Mouse (Mus musculus): ENCODE data around the gene Man1a.

Man1a gene

DNA sequence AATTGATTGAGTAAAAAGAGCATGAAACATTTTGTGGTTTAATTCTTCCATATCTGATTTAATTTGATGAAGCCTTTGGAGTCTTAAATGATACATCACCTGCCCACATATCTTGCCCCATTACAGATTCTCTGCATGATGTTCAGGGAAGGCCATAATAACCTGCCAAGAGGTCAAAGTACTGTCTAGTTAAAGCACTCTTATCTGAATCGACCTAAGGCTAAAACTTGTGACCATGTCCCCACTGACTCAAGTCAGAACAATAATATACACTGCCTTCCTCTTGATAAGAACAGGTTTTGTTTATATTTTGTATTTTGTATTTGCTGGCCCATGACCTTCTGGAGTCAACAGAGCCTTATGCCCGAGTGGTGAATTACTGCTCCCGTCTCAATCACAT is 154.2 kb downstream of the Man1a start:
- no peak for DNase-seq (ENCODE audit: low read depth in 1 of 2, low spot score in 2 of 2)

DNA sequence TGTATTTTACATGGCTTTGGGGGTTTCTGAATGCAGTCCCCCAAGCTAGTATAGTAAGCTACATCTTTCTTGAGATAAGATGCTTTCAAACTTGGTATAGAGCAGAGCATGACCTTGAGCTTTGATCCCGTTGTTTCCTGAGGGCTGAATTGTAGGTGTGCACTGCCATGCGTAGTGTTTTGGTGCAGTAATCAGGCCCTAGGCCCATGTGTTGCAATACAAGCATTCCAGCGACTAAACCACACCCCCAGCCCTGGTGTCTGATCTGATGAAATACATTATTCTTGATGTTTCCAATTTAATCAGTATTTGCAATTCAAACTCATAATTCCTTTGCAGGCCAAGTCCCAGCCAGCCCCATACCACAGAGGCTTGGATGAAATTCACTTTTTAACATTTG is 158.9 kb downstream of the Man1a start:
- DNase-seq (ENCODE audit: low read depth in 1 of 2, low spot score in 2 of 2) = no peak

DNA sequence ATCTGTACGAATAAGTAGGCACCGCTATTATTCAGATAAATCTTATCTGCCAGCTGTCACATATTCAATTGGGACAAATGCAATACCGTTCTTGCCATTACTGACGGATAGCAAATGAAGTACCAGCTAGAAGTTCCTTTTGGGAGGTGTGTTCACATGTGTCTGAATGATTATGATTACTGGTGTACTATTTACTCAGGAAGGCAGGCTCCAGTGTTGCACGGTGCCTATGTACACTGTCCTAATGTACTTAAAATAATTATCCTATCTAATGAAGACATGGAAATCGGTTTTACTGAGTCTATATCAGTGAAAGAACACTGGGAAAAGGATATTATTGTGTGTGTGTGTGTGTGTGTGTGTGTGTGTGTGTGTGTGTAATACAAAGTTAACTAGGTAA is 160.7 kb downstream of the Man1a start:
- no peak for DNase-seq (ENCODE audit: low read depth in 1 of 2, low spot score in 2 of 2)

DNA sequence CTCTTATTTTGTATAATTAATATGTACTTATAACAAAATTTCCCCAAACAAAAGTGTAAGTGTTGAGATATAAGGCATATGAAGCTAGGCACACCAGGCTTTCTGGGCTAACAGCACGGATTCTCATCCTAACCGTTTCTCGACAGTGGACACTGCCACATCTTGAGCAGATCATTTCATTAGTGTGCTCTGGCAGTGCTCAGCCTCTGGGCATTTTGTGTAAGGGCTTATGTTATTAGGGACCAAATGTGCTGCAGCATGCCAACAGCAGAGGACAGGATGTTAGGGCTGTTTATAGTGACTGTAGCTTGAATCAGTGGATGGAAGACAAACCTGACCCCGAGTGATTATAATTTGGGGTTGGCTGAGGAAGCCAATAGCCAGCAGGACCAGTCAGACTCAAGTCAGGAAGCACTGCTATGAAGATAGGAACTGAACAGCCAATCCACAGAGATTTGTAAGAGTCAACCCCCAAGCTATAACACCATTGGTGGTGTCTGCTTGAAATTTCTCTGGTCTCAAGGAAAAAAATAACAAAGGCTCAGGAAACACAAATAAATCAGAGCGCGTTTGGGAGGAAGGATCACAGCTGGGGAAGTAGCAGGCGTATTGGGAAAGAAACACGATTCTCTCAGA is 161.3 kb downstream of the Man1a start:
- no peak for DNase-seq (ENCODE audit: low read depth in 1 of 2, low spot score in 2 of 2)

DNA sequence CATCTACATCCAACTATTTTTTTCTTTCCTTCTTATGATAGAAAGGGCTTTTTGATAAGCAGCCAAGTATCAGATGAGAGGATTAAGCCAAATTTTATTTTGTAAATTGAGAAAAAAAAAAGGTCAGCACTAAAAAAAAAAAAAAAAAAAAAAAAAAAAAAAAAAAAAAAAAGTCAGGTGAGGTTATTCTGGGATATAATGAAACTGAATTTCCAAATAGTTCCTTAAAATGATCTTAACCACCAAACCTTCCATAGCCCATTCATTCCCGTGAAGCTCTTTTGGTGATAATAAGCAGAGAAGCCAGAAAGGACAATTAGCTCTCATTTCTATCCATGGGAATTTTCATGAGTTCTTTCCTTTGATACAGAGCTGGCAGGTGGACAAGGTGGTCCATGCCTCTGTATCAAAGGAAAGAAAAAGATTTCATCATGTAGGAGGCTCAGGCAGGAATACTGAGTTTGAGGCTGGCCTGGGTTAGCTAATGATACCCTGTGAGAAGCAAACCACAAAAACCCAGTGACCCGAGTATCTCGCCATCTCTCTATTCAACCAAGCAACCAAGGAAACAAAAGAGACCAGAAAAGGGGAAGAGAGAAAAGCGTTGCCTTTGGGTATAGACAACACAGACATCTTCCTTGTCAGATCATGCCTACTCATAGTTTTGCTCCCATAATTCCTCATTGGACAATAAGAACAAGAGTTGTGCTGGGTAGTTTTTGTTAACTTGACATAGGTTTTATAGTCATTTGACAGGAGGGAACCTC is 162.7 kb downstream of the Man1a start:
- DNase-seq (ENCODE audit: low read depth in 1 of 2, low spot score in 2 of 2) = no peak

DNA sequence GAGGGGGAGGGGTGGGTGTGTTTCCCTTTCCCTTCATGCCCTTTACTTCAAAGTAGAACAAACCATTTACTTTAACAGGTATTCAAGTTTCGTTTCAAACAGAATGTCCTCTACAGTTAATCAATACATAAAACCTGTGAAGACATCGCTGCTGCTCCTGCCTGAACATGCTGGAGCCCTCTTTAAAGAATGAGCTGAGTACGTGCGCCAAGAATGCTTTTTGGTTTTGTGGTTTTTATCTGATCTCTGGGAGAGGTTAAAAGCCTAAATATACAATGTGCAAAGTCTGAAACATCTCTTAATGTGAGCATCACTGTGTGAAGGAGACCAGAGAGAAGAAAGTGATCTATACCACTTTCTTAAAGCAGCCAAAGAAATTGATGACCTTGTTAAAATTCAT is 186.9 kb downstream of the Man1a start:
- DNase-seq (ENCODE audit: low read depth in 1 of 2, low spot score in 2 of 2) = no peak

DNA sequence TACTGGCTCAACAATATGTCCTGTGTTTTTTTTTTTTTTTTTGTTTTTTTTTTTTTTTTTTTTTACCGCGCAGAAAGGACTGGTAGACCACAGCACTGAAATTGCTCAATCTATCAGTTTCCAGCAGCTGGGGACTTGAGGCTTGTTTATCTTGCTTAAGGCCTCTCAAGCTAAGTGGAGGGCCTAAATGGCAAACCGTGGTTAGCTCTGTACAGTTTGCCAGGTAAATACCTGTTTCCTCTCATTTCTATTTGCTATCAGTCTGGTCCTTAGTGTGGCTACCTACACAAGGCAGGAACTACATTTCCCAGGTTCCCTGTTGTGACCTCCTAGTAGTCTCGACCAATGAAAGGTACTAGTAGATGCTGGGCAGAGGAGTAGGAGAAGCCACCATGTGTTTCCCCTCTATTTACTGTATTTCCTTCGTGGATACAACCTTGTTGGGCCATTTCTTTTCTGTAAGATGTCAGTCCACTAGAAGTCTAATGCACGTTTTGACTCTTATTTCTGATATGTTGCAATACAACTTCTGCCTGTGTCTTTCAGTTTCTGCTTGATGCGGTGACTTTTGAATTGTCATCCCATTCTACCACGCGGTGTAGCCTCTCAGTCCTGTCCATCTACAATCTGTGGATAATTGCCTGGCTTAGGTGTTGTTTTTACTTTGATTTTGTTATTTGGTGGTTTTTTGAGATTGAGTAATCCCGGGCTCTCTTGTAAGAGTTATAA is 187.9 kb downstream of the Man1a start:
- peak in 1 of 2 experiments; percentile 6 for DNase-seq (ENCODE audit: low read depth in 1 of 2, low spot score in 2 of 2)

DNA sequence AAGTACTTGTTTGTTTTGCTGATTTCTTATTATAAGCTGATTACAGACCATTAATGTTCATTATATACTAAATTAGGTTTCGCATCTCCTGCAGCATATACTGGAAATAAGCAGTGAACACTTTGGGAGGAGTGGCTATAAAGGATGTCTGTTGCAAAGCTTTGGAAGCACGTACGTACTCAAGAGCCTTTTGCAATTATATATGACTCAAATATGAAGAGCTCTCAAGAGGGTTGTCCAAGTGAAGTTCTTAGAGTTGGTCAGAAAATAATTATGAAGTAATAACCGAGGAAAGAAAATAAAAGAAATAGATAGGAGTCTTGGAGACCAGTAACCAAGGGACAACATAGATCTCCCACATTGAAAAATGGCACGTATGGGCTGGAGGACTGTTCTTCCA is 189.9 kb downstream of the Man1a start:
- DNase-seq (ENCODE audit: low read depth in 1 of 2, low spot score in 2 of 2) = no peak

DNA sequence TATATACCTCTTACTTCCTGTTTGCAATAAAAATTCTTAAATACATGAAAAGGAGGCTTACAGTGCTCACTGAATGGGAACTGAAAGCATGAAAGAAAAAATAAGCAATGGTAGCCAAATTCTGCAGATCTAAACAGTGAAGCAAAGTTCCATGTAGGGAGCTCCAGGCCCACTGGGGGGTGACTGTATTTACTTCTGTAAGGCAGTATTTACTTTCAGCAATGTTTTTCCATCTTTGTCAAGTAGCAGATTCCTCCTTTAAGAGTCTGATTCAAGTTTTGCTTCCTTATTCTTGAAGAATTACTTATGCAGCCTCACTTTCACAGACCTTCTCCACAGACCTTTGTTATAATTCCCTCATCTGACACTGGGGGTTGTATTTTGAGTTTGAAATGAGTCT is 195.1 kb downstream of the Man1a start:
- DNase-seq (ENCODE audit: low read depth in 1 of 2, low spot score in 2 of 2) = no peak

DNA sequence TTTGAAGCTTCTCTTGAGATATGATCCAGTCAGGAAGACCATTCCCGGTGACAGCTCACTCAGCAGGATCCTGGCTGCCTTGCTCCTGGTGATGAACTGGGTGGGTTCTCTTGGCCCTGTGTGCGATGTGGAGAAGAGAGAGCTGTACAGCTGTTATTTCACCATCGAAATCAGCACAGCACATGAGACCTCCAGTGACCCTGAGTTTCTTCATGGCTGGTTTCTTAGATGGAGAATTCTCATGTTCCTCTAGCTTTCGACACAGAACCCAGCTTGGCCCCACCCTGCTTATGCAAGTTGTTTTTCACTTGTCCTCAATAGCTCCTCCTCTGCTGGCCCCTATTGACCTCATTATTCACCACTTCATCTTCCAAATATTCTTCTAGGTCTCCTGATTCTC is 200.5 kb downstream of the Man1a start:
- DNase-seq (ENCODE audit: low read depth in 1 of 2, low spot score in 2 of 2) = peak; percentile 21 to 31

DNA sequence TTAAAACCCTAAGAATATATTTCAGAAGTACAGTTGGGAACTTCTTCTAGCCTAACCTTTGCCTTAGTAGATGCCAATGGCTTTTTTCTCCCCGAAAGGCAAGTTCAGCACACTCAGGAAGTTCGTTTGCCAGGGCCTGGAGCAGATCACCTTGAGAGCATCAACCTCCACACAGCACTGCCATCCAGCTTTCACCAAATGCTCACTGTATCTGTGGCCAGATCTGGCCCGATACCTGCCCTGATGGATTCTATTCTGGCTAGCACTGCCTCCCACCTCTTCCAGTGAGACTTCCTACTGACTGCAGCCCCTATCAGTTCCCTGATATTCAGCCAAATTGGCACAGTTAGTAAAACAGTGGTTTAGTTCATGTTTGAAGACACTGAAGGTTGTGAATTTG is 202.2 kb downstream of the Man1a start:
- no peak for DNase-seq (ENCODE audit: low read depth in 1 of 2, low spot score in 2 of 2)

DNA sequence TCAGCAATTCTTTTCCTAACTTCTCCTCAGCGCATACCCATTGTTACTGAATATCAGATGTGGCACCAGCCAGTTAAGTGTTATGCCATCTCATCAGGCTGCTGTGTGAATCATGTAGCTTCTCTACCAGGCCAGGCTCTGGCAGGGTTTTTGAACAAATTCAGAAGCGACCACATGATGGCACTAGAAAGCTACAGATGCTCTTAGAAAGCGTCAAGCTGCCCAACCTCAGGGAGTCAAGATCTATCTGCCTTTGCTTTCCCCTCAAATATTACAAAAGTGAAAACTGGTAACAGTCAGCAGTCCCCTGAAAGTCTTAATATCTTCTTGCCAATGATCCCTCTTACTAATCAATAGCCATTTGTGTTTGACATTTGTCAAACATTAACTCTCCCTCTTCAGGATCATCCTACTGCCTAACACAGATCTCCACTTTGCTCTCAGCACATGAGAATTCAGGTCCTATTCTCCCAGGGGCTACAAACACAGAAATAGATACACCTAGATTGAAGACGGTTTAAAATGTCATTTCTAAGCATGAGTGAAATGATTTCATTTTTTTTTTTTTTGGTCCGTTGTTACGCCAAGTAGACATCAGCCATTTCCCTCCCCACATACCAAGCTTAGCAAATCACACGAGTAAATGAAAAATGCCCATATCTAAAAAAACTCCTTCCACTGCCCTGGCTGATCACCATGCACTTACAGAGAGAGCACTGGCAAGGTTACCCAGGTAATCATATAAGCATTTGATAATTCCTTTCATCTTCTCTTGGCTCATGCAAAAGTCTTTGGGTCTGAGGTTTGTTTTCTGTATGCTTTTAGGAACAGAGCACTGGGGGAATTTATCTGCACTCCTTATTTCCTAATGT is 212.7 kb downstream of the Man1a start:
- peak in 1 of 2 experiments; percentile 2 for DNase-seq (ENCODE audit: low read depth in 1 of 2, low spot score in 2 of 2)

DNA sequence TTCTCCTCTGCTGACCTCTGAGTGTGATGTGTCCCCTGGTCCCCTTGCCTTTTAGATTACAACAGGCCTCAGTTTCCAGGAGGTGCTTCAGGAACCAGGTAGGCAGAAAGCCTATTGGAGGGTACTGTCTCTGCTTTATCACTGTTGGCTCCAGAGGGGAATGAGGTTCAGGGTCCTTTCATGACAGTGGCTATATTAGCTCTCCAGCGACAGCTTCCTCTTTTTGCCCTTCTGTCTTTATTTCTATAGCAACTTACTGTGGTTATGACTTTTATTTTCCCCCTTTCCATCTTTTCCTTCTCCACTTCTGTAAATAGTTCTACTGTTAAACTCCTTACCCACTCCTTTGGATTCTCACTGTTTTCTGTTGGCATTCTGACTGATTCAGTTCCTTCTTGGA is 216.5 kb downstream of the Man1a start:
- DNase-seq (ENCODE audit: low read depth in 1 of 2, low spot score in 2 of 2) = no peak

DNA sequence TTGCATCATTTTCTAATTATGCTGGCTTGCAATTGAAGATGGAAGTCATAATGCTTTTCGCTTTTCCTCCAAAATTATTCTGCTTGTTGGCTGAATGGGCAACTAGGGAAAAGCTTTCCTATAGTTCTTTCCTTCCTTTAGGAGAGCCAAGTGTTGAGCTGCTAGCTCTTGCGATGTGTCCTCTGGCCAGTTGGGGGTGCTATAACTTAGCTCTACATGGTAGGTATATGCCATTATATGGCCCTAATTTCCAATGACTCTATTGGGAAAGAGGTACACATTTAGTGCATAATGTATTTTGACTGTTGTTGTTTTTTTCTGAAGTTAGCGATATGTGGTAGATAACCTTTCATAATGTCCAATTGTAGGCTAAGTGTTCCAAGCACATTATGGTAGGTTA is 217.2 kb downstream of the Man1a start:
- no peak for DNase-seq (ENCODE audit: low read depth in 1 of 2, low spot score in 2 of 2)

Measured in monocyte, adult 2 months (primary cell).